Mouse (Mus musculus): ENCODE measurements around the gene Serpina3m. TPM values are rescaled to one million over a fixed set of nuclear protein-coding genes. Genes with fewer than 3 reads are reported as not detected.
"Not testable (repeated sequence)": the region's sequence is repeated elsewhere in the genome, so short reads cannot be mapped to it uniquely, and the experiment has no call there.

Gene Serpina3m
- polyA plus RNA-seq, 1 experiment from 2014 or later: not detected

DNA sequence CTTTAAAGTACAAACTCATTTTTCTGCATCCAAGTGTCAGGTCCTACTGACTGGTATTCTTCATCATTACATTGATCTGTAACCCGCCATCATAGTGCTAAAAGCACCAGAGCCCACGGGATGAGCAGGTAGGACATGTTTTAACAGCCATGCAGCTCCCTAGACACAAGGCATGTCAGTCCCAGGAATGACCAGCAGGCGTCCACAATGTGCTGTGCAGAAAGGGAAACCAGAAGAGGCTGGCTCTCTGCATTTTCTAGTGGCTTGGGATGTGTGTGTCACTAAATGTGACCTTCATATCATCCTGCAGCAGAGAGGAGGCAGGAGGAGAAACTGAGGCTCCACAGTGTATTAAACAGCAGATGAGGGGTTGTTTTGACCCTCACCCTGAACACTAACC lies 13.5 kb downstream of the Serpina3m start:
- not testable (repeated sequence) for H3K9ac ChIP-seq; H3K36me3 ChIP-seq (replicated peaks); H3K27me3 ChIP-seq; ATAC-seq (ENCODE audit: low FRiP score); H3K4me3 ChIP-seq (replicated peaks); H3K4me2 ChIP-seq; H3K4me1 ChIP-seq; H3K9me3 ChIP-seq; H3K27ac ChIP-seq
- 34% methylated on average over 3 of the region's 3 CpGs for WGBS

DNA sequence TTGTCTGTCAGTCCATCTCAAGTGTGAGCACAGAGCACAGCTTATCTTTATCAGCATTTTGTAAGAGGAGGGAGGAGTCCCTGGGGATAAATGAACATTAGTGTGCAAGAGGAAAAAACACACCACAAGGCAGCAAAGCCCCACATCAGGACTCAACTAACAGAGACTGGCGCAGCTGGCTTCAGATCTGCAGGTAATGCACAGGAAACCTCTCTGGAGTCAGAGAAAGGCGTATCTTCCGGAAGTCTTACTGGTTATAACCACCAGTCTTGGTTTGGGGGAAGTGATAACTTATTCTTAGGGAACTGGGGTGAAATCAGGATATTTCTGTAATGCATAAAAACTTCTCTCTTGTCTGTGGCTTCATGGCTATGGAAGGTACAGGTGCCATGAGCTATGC lies 17.7 kb downstream of the Serpina3m start:
- H3K4me2 ChIP-seq: no peak overlapping the region
- no peaks in the 10 kb centered on the region for H3K9me3 ChIP-seq
- H3K9ac ChIP-seq: no peak overlapping the region
- H3K36me3 ChIP-seq (replicated peaks): no peaks in the 10 kb centered on the region
- no peak overlapping the region for H3K27ac ChIP-seq
- H3K4me1 ChIP-seq: no peaks in the 10 kb centered on the region
- H3K4me3 ChIP-seq (replicated peaks): no peak overlapping the region
- WGBS: 82% methylated on average over 3 of the region's 3 CpGs
- no peak for ATAC-seq (ENCODE audit: low FRiP score)
- no peaks in the 10 kb centered on the region for H3K27me3 ChIP-seq

DNA sequence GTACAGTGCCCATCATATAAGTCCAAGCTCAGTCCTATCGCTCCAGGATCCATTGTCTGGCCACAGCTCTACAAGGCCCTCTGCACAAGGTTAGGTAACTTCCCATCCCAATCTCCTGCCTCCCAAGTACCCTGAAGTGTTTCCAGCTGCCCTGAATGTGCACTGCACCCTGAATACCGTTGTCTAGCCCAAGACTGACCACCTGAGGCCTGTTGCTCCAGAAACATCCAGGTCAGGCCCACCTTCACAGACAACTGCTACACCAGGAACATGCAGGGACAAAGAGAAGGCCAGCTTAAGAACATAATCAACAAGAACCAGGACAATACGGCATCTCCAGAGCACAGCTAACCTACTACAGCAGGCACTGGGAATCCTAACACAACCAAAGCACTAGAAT lies 31.7 kb downstream of the Serpina3m start:
- WGBS: 84% methylated on average over 3 of the region's 3 CpGs
- H3K27ac ChIP-seq: no peak overlapping the region
- no peaks in the 10 kb centered on the region for H3K36me3 ChIP-seq (replicated peaks)
- H3K4me1 ChIP-seq: no peaks in the 10 kb centered on the region
- no peak overlapping the region for H3K4me2 ChIP-seq
- ATAC-seq (ENCODE audit: low FRiP score): no peak
- no peaks in the 10 kb centered on the region for H3K9me3 ChIP-seq
- H3K27me3 ChIP-seq: no peaks in the 10 kb centered on the region
- no peak overlapping the region for H3K9ac ChIP-seq
- no peak overlapping the region for H3K4me3 ChIP-seq (replicated peaks)

DNA sequence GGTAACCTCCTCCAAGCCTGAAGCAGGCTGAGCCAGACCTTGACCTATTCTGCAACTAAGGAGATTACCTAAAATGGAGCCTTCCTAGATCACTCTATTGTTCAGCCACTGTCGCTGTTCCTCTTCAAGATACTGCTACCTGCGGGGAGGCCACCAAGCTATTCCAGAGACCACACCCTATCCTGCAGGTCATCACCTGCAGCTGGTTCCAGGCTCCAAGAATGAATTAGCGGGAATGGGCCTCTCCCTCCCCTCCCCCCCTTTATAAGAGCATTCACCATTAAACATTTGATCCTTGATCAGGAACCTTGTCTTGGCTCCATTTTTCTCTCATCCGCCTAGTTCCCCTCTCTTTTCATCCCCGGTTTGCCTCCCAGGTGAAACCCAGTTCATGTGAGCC lies 38.9 kb downstream of the Serpina3m start:
- H3K4me2 ChIP-seq; H3K9me3 ChIP-seq; H3K27ac ChIP-seq; H3K9ac ChIP-seq; H3K4me1 ChIP-seq; H3K36me3 ChIP-seq (replicated peaks); ATAC-seq (ENCODE audit: low FRiP score); H3K4me3 ChIP-seq (replicated peaks); H3K27me3 ChIP-seq: not testable (repeated sequence)
- WGBS: 69% methylated on average over 5 of the region's 5 CpGs

DNA sequence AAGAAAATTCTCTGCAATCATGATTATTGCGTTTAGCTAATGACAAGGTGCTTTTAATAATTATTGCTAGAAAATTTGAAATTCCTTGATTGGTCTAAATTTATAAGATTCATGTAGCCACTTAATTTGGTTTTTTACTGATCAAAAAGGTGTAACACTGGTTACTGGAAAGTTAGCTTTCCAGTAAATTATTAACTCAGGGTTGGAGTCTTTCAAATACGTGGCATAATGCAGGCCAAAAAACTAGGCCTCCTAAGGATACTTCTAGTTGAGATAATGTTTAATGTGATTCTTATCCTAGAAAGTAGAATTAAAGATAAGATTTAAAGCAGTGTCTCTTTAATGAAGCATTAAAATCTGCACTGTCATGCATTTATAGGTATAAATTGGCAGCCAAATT lies 40.1 kb downstream of the Serpina3m start:
- 74% methylated on average over 2 of the region's 2 CpGs for WGBS
- H3K27me3 ChIP-seq: not testable (repeated sequence)

DNA sequence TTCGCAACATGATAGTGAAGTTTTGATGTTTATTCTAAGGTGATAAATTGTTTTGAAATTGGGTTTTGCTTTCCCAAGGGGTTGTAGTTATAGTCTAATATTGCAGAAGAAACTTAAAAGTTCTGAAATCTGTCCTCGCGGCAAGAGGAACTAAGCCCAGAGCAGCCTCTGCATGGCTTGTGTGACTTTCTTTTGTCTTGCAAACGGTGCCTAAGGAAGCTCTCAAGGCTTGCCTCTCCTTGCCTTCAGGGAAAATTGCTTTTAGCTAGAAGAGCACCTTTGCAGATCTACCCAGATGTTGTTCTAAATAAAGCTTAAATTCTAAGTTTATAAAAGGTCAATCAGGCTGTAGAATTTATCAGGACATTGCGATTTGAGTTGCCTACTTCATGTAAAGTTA lies 40.5 kb downstream of the Serpina3m start:
- H3K4me2 ChIP-seq; H3K9ac ChIP-seq; H3K36me3 ChIP-seq (replicated peaks); H3K27me3 ChIP-seq; H3K4me1 ChIP-seq; H3K9me3 ChIP-seq; H3K4me3 ChIP-seq (replicated peaks); H3K27ac ChIP-seq; ATAC-seq (ENCODE audit: low FRiP score): not testable (repeated sequence)
- WGBS: 42% methylated on average over 5 of the region's 5 CpGs

More for the DNA sequence above, 40.1 kb downstream of the Serpina3m start:
- H3K9me3 ChIP-seq; H3K4me2 ChIP-seq; ATAC-seq (ENCODE audit: low FRiP score); H3K36me3 ChIP-seq (replicated peaks); H3K4me3 ChIP-seq (replicated peaks); H3K27ac ChIP-seq; H3K9ac ChIP-seq; H3K4me1 ChIP-seq: not testable (repeated sequence)

DNA sequence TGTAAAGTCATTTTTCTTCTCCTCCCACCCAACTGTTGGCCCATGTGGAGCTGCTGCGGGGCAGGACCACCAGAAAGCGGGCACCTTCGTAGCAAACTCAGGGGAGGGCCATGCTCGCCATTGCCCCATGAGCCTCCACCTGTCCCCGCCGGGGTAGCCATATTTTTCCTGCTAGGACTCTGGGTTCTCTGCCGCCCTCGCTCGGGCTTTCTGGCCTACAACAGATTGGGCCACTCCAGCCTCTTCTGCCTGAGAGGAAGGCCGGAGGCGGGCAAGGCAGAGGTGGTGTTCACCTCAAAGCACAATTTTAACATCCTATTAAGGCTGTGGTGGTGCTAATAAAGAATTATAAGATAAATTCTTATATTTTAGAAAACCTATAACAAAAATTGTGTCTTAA lies 41.6 kb downstream of the Serpina3m start:
- no peak overlapping the region for H3K4me3 ChIP-seq (replicated peaks)
- no peak overlapping the region for H3K9ac ChIP-seq
- no peaks in the 10 kb centered on the region for H3K4me1 ChIP-seq
- no peak overlapping the region for H3K4me2 ChIP-seq
- H3K9me3 ChIP-seq: no peaks in the 10 kb centered on the region
- WGBS: 93% methylated on average over 11 of the region's 11 CpGs
- no peak for ATAC-seq (ENCODE audit: low FRiP score)
- H3K36me3 ChIP-seq (replicated peaks): no peaks in the 10 kb centered on the region
- no peaks in the 10 kb centered on the region for H3K27me3 ChIP-seq
- H3K27ac ChIP-seq: no peak overlapping the region

DNA sequence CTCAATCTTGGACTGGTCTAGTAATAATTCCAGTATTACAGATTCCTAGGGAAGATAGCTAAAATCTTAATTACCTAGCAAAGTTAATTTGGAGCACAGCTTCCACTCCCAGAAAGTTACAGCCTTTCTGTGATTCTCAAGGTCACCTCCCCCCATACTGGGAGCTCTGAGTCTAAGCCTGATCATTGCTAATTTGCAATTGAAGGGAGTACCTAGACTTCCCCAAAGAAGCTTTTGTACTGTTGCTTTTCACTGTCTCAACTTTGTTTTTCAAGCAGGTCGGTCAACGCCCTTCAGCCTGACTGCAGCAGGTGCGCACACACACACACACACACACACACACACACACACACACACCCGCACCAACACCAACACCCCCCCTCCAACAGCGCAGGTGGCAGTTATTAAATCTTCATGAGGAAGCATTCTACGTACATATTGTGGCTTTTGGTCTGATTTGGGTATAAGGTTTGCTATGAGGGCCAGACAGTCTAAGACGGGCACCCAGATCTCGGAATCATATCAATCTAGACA lies 42.9 kb downstream of the Serpina3m start:
- not testable (repeated sequence) for H3K27ac ChIP-seq; H3K36me3 ChIP-seq (replicated peaks); H3K4me2 ChIP-seq; H3K4me1 ChIP-seq; H3K9ac ChIP-seq; ATAC-seq (ENCODE audit: low FRiP score); H3K27me3 ChIP-seq; H3K9me3 ChIP-seq; H3K4me3 ChIP-seq (replicated peaks)
- WGBS: 90% methylated on average over 8 of the region's 8 CpGs

DNA sequence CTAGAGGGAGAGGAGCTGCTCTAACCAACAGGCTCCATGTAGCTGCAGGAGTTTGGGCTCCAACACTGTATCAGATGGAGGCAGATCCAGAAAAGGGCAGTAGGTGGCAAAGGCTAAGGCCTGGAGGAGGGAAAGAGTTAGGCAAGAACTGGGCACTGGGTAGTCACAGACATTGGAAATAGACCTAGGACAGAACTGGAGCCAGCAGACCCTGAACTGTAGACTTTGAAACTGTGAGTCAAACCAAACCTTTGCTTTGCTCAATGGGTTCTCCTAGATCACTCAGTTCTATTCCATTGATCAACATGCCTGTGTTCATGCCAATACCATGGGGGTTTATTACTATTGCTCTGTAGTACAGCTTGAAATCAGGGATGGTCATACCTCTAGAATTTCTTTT lies 47.7 kb downstream of the Serpina3m start:
- not testable (repeated sequence) for ATAC-seq (ENCODE audit: low FRiP score)

DNA sequence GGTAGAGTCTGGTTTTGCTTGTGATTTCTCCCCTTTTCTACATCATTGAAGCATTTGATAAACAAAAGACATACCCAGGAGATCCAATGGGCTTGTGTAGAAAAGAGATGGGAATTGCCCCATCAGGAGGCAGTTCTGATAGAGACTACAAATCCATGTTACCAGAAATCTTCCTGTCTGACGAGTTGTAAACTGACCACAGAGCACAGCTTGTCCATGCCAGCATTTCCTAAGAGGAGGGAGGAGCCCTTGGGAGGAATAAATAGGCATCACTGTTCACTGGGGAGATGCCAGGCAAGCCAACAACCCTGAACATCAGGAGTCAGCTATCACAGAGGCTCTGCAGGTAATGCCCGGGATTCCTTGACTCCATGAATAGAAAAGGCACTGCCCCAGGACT lies 48.6 kb downstream of the Serpina3m start:
- not testable (repeated sequence) for ATAC-seq (ENCODE audit: low FRiP score); H3K4me1 ChIP-seq; H3K9ac ChIP-seq; H3K4me3 ChIP-seq (replicated peaks); H3K27me3 ChIP-seq; H3K36me3 ChIP-seq (replicated peaks); H3K27ac ChIP-seq; H3K9me3 ChIP-seq; H3K4me2 ChIP-seq
- WGBS: 63% methylated on average over 2 of the region's 2 CpGs

More for the DNA sequence above, 47.7 kb downstream of the Serpina3m start:
- not testable (repeated sequence) for H3K4me2 ChIP-seq; H3K4me1 ChIP-seq; H3K27me3 ChIP-seq; H3K36me3 ChIP-seq (replicated peaks); H3K9me3 ChIP-seq; H3K27ac ChIP-seq; H3K4me3 ChIP-seq (replicated peaks); H3K9ac ChIP-seq

DNA sequence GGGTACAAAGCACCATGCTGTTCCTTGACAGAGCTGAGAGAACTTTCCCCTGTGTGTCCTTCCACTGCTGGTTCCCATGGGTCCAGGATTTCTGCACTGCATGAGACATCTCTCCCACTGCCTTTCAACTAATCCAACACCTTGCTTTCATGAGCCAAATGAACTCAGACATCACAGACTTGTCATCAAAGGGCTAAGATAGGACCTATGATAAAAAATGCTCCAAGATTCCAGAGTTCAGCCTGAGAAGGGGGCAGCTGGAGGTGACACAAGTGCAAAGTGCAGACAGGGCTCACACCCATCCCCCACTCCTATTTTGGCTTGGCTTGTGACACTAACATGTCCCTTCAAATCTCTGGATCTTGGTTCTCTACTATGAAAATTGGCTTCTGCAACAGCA lies 50.2 kb downstream of the Serpina3m start:
- Histone ChIP-seq H3K36me3 (replicated peaks) (no peaks in the 10 kb centered on the region), H3K9ac (no peak overlapping the region), H3K9me3 (no peaks in the 10 kb centered on the region), H3K27ac (no peak overlapping the region), H3K4me2 (no peak overlapping the region), H3K27me3 (no peaks in the 10 kb centered on the region), H3K4me3 (replicated peaks) (no peak overlapping the region), H3K4me1 (no peaks in the 10 kb centered on the region)
- ATAC-seq (ENCODE audit: low FRiP score): no peak

DNA sequence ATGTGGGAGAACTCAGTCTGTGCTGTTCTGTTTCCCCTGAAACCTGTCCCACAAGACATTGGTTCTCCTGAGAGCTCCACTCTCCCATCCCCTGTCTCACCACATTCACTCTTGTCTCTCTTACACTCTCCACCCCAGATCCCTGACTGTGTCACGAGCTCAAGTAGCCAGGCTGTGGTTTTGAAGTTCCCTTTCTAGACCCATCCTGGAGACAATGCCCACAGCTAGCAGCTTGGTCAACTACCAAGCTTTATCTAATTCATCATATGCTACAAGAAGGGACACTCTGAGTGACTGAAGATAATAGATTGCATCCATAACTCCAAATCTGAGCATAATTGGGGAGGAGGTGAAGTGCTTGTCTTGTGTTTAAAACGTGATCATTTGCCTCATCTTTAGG lies 52.8 kb downstream of the Serpina3m start:
- not testable (repeated sequence) for H3K4me2 ChIP-seq; H3K27me3 ChIP-seq; H3K4me1 ChIP-seq; H3K9ac ChIP-seq; H3K36me3 ChIP-seq (replicated peaks); H3K9me3 ChIP-seq; H3K27ac ChIP-seq; H3K4me3 ChIP-seq (replicated peaks); ATAC-seq (ENCODE audit: low FRiP score)
- WGBS: 67% methylated on average over 2 of the region's 2 CpGs

DNA sequence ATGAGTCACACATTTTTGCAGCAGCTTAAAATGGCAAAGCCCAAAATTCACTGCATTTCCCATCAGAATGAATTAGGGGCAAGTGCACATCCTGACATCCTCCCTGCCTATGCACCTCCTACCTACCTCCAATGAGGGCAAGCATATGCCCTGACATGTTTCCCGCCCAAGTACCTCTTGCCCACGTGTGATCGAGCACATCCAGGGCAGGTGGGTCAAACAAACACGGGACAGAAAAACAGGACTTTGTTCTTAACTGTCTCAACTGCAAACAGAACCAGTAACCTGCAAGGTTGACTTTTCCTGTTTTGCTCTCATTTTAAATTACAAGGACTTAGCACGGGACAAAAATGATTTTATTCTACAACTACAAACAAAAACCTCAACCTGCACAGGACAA lies 65.7 kb downstream of the Serpina3m start:
- Histone ChIP-seq H3K9me3 (no peaks in the 10 kb centered on the region), H3K4me2 (no peak overlapping the region), H3K36me3 (replicated peaks) (no peaks in the 10 kb centered on the region), H3K27ac (no peak overlapping the region), H3K4me3 (replicated peaks) (no peak overlapping the region), H3K4me1 (no peaks in the 10 kb centered on the region), H3K9ac (no peak overlapping the region), H3K27me3 (no peaks in the 10 kb centered on the region)
- no peak for ATAC-seq (ENCODE audit: low FRiP score)
- WGBS: 88% methylated on average over 5 of the region's 5 CpGs

DNA sequence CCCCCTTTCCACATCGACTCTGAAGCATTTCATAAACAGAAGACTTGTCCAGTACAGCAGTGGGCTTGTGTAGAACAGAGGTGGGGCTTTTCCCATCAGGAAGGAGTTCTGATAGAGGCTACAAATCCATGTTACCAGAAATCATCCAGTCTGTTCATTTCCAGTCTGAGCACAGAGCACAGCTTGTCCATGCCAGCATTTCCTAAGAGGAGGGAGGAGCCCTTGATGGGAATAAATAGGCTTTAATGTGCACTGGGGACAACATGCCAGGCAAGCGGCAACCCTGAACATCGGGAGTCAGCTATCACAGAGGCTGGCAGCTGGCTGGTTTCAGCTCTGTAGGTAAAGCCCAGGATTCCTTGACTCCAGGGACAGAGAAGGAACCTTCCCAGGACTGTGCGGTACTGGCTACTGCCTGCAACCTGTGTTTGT lies 68.2 kb downstream of the Serpina3m start, which contains the start of gene Serpina3n:
TSS of gene Serpina3n (plus strand) at position 276 of the 432 bp plus-strand sequence.
- WGBS: 69% methylated on average over 4 of the region's 4 CpGs
- H3K4me3 ChIP-seq (replicated peaks): no peak within 1 kb of the TSS
- no peaks in the 10 kb centered on the region for H3K27me3 ChIP-seq
- no peak within 1 kb of the TSS for H3K4me2 ChIP-seq
- no peak within 1 kb of the TSS for H3K27ac ChIP-seq
- no peak within 1 kb of the TSS for H3K9ac ChIP-seq
- no peaks in the 10 kb centered on the region for H3K36me3 ChIP-seq (replicated peaks)
- H3K9me3 ChIP-seq: no peaks in the 10 kb centered on the region
- no peak for ATAC-seq (ENCODE audit: low FRiP score)
- H3K4me1 ChIP-seq: no peaks in the 10 kb centered on the region

Measured in forebrain, embryonic 12.5 days (tissue).